Mouse (Mus musculus): ENCODE results near the gene Mlph.

GRCm38 (mm10) chr1:90875371-90875770 is 39.5 kb upstream of the Mlph start:
- TF ChIP-seq POLR2A (IDR thresholded peaks at IDR 0.05; ENCODE audit: borderline replicate concordance, low read depth, low read length): no peak
- TF ChIP-seq CTCF (IDR thresholded peaks at IDR 0.05; ENCODE audit: low read depth, low read length): no peak

Data from bone marrow macrophage, adult 2 months (primary cell).